Mouse (Mus musculus) lung, postnatal 0 days (tissue): Measurements from ENCODE around the gene Tbc1d15.

ENCODE experiments used
- CTCF ChIP-seq: IDR thresholded peaks from 2 replicates; pipeline ENCODE4 v1.5.1; 2016; ENCODE audit warnings: antibody characterized with exemption, mild to moderate bottlenecking
- EP300 ChIP-seq: IDR thresholded peaks from 2 replicates; pipeline ENCODE4 v1.6.1; 2016; ENCODE audit warnings: antibody characterized with exemption, mild to moderate bottlenecking, control low read depth

- TF ChIP-seq EP300 (no peak), CTCF (no peak)
These were observed 806 bp downstream of the Tbc1d15 start for GRCm38 (mm10) chr10:115250235-115251087.
